Mouse (Mus musculus) neural tube, embryonic 13.5 days (tissue): ENCODE measurements around the gene Ubap2. TPM values are rescaled to one million over a fixed set of nuclear protein-coding genes. Genes with fewer than 3 reads are reported as not detected.

Experiments used
- ATAC-seq: fragments of 200-750 bp; cut with Nextera tagmentation; 2 replicates; pipeline ENCODE4 v1.8.0; 2017; ENCODE audit warnings: low read depth, mild to moderate bottlenecking, moderate TSS enrichment, moderate library complexity
- H3K27ac ChIP-seq: fragments of 300-500 bp; sonication (generic); replicated peaks from 2 replicates; pipeline ENCODE4 v1.5.1; 2015; ENCODE audit warnings: moderate library complexity, mild to moderate bottlenecking, inconsistent platforms
- H3K27me3 ChIP-seq: fragments of 300-500 bp; sonication (generic); 2 replicates; pipeline ENCODE4 v1.6.1; 2015; ENCODE audit warnings: mild to moderate bottlenecking, inconsistent platforms
- H3K36me3 ChIP-seq: fragments of 300-500 bp; sonication (generic); 2 replicates; pipeline ENCODE4 v1.6.1; 2015; ENCODE audit warnings: mild to moderate bottlenecking, inconsistent platforms
- H3K4me1 ChIP-seq: fragments of 300-500 bp; sonication (generic); replicated peaks from 2 replicates; pipeline ENCODE4 v1.6.1; 2015; ENCODE audit warnings: inconsistent platforms
- H3K4me2 ChIP-seq: fragments of 300-500 bp; sonication (generic); 2 replicates; pipeline ENCODE4 v1.6.1; 2015; ENCODE audit warnings: inconsistent platforms, mild to moderate bottlenecking, moderate library complexity
- H3K4me3 ChIP-seq: fragments of 300-500 bp; sonication (generic); 2 replicates; pipeline ENCODE4 v1.5.1; 2015; ENCODE audit warnings: mild to moderate bottlenecking, inconsistent platforms
- H3K9ac ChIP-seq: fragments of 300-500 bp; sonication (generic); 2 replicates; pipeline ENCODE4 v1.6.1; 2015; ENCODE audit warnings: moderate library complexity, mild to moderate bottlenecking, inconsistent platforms
- H3K9me3 ChIP-seq: fragments of 300-500 bp; sonication (generic); 2 replicates; pipeline ENCODE4 v1.6.1; 2016; ENCODE audit warnings: inconsistent platforms
- WGBS: fragments of 180-500 bp; shearing (Covaris S2); methylation state at CpG from one replicate; pipeline ENCODE4 v1.1.7; 2015; 5-methylcytosine and 5-hydroxymethylcytosine counted together
- polyA plus RNA-seq: library from polyadenylated mRNA; unstranded; fragments of >200 nt; fragmentation: Nextera tagmentation; extraction: Ambion mirVana; gene quantifications from 2 replicates; pipeline ENCODE4 v1.2.1, GENCODE M21; 2015

The Ubap2 gene
- polyA plus RNA-seq, 1 experiment from 2014 or later = 58.3 TPM

DNA sequence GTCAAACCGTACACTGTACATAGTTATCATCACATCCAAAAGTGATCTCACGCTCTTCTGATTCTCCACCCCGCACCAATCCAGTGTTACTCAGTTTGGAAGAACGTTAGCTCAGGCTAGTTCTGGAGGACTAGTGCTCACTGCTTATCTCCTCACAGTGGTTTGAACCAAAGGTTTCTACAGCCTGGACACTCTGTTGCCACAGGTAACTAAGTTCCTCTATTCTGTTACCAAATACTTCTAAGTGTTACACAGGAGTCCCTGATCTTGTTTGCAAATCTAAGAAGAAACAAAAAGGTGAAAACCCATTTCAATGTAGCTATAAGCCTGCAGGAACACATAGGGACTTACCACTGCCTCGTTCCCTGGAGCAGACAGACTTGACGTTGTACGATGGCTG, 21.0 kb upstream of the Ubap2 start:
- H3K4me2 ChIP-seq = no peak overlapping the region
- no peak overlapping the region for H3K9ac ChIP-seq
- no peaks in the 10 kb centered on the region for H3K9me3 ChIP-seq
- no peaks in the 10 kb centered on the region for H3K4me1 ChIP-seq
- H3K27me3 ChIP-seq = no peaks in the 10 kb centered on the region
- H3K4me3 ChIP-seq = no peak overlapping the region
- no peak for ATAC-seq
- H3K36me3 ChIP-seq = peaks cover 99% of the 10 kb centered on the region
- 95% methylated on average over 7 of the region's 7 CpGs for whole genome bisulfite sequencing
- H3K27ac ChIP-seq = no peak overlapping the region

DNA sequence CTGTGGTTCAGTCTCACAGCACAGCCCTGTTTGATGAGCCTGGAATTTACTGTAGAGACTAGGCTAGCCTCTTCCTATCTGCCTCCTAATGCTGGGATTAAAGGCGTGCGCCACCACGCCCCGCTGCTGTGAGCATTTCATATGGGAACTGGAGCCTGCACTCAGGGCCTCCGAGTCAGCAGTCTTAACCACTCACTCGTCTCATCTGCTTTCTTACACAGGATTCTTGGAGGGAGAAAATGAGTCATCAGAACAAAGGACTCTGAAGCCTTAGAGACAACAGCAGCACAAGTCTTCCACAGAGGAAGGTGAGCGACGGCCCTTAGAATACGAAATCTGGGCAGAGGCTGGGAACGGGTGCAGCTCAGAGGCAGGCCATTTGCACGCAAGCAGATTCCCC, 20.6 kb upstream of the Ubap2 start:
- whole genome bisulfite sequencing = 93% methylated on average over 11 of the region's 11 CpGs
- H3K9ac ChIP-seq = no peak overlapping the region
- H3K27ac ChIP-seq = no peak overlapping the region
- H3K4me2 ChIP-seq = no peak overlapping the region
- peaks cover 99% of the 10 kb centered on the region for H3K36me3 ChIP-seq
- no peaks in the 10 kb centered on the region for H3K27me3 ChIP-seq
- H3K9me3 ChIP-seq = no peaks in the 10 kb centered on the region
- H3K4me3 ChIP-seq = no peak overlapping the region
- ATAC-seq = no peak
- H3K4me1 ChIP-seq = no peaks in the 10 kb centered on the region

DNA sequence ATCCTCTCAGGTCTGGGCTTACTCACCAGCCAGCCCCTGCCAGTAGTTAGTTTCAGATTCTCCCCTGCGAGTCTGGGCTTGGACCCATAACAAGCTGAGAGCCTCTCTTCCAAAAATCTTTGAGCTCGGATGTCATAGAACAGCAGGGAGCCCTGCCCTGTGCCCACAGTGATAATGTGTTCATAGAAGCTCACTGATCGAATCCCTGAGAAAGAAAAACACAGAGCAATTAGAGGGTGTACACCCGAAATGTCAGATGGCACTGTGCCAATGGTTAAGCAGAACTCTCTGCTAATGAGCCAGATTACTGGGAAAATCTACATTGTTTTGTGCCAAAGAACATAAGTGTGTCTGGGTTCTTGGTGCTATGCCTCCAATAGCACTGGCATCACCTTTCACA, 19.0 kb upstream of the Ubap2 start:
- WGBS = 80% methylated on average over 4 of the region's 4 CpGs
- peaks cover 88% of the 10 kb centered on the region for H3K36me3 ChIP-seq
- no peak for ATAC-seq
- no peak overlapping the region for H3K4me3 ChIP-seq
- no peak overlapping the region for H3K9ac ChIP-seq
- no peaks in the 10 kb centered on the region; the same call in 1 of the 2 replicates for H3K4me1 ChIP-seq
- no peaks in the 10 kb centered on the region for H3K9me3 ChIP-seq
- H3K27ac ChIP-seq = no peak overlapping the region
- no peak overlapping the region for H3K4me2 ChIP-seq
- H3K27me3 ChIP-seq = no peaks in the 10 kb centered on the region

DNA sequence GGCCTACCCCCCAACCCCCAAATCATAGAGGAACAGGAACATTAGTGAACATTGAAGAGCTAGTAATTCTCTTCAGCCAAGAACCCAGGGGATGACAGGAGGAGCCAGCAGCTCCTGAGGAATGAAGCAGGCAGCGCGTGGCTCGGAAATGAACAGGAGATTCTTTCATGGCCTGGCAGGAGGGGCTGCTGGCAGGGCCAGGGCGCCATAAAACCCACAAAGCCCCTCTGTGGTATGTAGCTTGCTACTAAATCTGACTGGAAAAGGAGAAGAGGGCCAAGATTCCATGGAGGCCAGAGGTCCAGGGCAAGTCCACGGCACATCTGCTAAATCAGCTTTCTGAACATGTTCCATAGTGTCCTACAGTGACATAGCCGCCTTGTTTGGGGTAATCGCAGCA, 14.9 kb upstream of the Ubap2 start:
- Histone ChIP-seq H3K9ac (no peak overlapping the region), H3K4me2 (no peak overlapping the region), H3K27me3 (no peaks in the 10 kb centered on the region), H3K27ac (peak overlapping the region; percentile 30; the same call in 1 of the 2 replicates), H3K4me1 (no peaks in the 10 kb centered on the region; the same call in 1 of the 2 replicates), H3K36me3 (peaks cover 48% of the 10 kb centered on the region), H3K4me3 (no peak overlapping the region), H3K9me3 (no peaks in the 10 kb centered on the region)
- ATAC-seq = peak; percentile 19; the same call in 1 of the 2 replicates
- WGBS = 47% methylated on average over 7 of the region's 7 CpGs

GRCm38 (mm10) chr4:41286420-41286819, 11.5 kb upstream of the Ubap2 start:
- H3K27ac ChIP-seq = no peak overlapping the region
- peaks cover 15% of the 10 kb centered on the region for H3K36me3 ChIP-seq
- WGBS = 17% methylated on average over 3 of the region's 3 CpGs
- no peak overlapping the region for H3K9ac ChIP-seq
- no peak overlapping the region for H3K4me3 ChIP-seq
- H3K4me1 ChIP-seq = no peaks in the 10 kb centered on the region; the same call in 1 of the 2 replicates
- no peak overlapping the region for H3K4me2 ChIP-seq
- H3K27me3 ChIP-seq = no peaks in the 10 kb centered on the region
- H3K9me3 ChIP-seq = no peaks in the 10 kb centered on the region
- ATAC-seq = no peak

GRCm38 (mm10) chr4:41284087-41284486, 9.1 kb upstream of the Ubap2 start:
- Histone ChIP-seq H3K4me1 (no peaks in the 10 kb centered on the region), H3K4me3 (no peak overlapping the region), H3K27ac (no peak overlapping the region), H3K9me3 (no peaks in the 10 kb centered on the region), H3K9ac (no peak overlapping the region), H3K27me3 (no peaks in the 10 kb centered on the region), H3K36me3 (no peaks in the 10 kb centered on the region), H3K4me2 (no peak overlapping the region)
- 77% methylated on average over 2 of the region's 2 CpGs for WGBS
- no peak for ATAC-seq

- peak overlapping the region; percentile 62; the same call in 1 of the 2 replicates for H3K27ac ChIP-seq
- 0 out of 2 replicates have a peak, but pooled peaks cover 3% of the 10 kb centered on the region for H3K36me3 ChIP-seq
- ATAC-seq = no peak
- H3K4me1 ChIP-seq = peaks cover 33% of the 10 kb centered on the region
- H3K9me3 ChIP-seq = no peaks in the 10 kb centered on the region
- H3K4me3 ChIP-seq = peak overlapping the region; percentile 85
- 74% methylated on average over 5 of the region's 5 CpGs for WGBS
- H3K4me2 ChIP-seq = peak overlapping the region; percentile 68
- no peaks in the 10 kb centered on the region for H3K27me3 ChIP-seq
- H3K9ac ChIP-seq = peak overlapping the region; percentile 93
Observed at GRCm38 (mm10) chr4:41275927-41276326, 983 bp upstream of the Ubap2 start.

- ATAC-seq = peak; percentile 78
- Histone ChIP-seq H3K9ac (peak overlapping the region; percentile 93), H3K36me3 (0 out of 2 replicates have a peak, but pooled peaks cover 14% of the 10 kb centered on the region), H3K4me1 (peaks cover 33% of the 10 kb centered on the region), H3K27ac (peak overlapping the region; percentile 91), H3K9me3 (no peaks in the 10 kb centered on the region), H3K27me3 (no peaks in the 10 kb centered on the region), H3K4me2 (peak overlapping the region; percentile 88), H3K4me3 (peak overlapping the region; percentile 85)
- WGBS = 3% methylated on average over 18 of the region's 18 CpGs
Observed at GRCm38 (mm10) chr4:41274377-41274979, 466 bp downstream of the Ubap2 start.

- ATAC-seq = no peak
- no peak overlapping the region for H3K4me2 ChIP-seq
- H3K9ac ChIP-seq = no peak overlapping the region
Observed at GRCm38 (mm10) chr4:41268133-41268532, 6.8 kb downstream of the Ubap2 start.

DNA sequence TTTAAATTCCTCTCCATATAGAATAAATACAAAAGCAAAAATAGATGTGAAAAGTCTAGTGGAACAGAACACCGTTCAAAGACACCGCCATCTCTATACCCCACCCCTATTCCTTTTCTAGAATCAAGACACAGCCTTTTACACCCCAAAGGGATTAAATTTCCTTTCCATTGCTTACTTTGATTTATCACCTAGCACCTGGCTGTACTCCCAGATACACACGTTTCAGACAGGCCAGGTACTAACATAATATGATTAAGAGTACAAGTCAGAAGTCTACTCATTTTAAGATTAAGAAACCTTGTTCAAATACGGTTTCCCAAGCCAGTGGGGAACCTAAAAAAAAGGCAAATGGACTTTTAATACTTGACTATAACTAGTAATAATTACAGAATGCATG, 8.6 kb downstream of the Ubap2 start:
- Histone ChIP-seq H3K4me2 (no peak overlapping the region), H3K9ac (no peak overlapping the region), H3K27ac (no peak overlapping the region), H3K27me3 (no peaks in the 10 kb centered on the region), H3K4me3 (no peak overlapping the region), H3K9me3 (no peaks in the 10 kb centered on the region), H3K4me1 (no peaks in the 10 kb centered on the region), H3K36me3 (peaks cover 48% of the 10 kb centered on the region)
- no peak for ATAC-seq
- 78% methylated on average over 4 of the region's 4 CpGs for WGBS

More at GRCm38 (mm10) chr4:41268133-41268532, 6.8 kb downstream of the Ubap2 start:
- no peak overlapping the region for H3K4me3 ChIP-seq
- H3K27me3 ChIP-seq = no peaks in the 10 kb centered on the region
- peaks cover 34% of the 10 kb centered on the region for H3K36me3 ChIP-seq
- no peak overlapping the region for H3K27ac ChIP-seq
- peaks cover 12% of the 10 kb centered on the region for H3K4me1 ChIP-seq
- no peaks in the 10 kb centered on the region for H3K9me3 ChIP-seq

DNA sequence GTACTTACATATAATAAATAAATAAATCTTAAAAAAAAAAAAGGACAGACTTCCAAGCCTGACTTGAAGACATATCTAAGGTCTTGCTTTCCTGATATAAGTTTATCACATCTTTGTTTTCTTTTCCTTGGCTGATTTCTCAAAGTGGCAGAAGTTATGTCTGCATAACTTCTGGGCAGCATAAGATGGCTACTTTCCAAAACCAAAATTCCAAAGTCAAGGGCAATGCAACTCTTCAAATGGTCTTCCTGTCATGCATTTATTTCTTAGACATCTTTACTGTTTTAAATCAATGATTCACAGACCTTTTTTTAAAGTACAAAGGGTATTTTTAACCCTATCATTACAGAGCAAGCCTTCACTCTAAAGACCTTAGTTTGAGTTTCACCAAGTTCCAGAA, 14.3 kb downstream of the Ubap2 start:
- H3K27me3 ChIP-seq = no peaks in the 10 kb centered on the region
- no peaks in the 10 kb centered on the region for H3K9me3 ChIP-seq
- no peak overlapping the region for H3K9ac ChIP-seq
- no peak overlapping the region for H3K27ac ChIP-seq
- no peaks in the 10 kb centered on the region; the same call in 1 of the 2 replicates for H3K4me1 ChIP-seq
- no peak overlapping the region for H3K4me3 ChIP-seq
- ATAC-seq = no peak
- H3K4me2 ChIP-seq = no peak overlapping the region
- peaks cover 21% of the 10 kb centered on the region for H3K36me3 ChIP-seq

DNA sequence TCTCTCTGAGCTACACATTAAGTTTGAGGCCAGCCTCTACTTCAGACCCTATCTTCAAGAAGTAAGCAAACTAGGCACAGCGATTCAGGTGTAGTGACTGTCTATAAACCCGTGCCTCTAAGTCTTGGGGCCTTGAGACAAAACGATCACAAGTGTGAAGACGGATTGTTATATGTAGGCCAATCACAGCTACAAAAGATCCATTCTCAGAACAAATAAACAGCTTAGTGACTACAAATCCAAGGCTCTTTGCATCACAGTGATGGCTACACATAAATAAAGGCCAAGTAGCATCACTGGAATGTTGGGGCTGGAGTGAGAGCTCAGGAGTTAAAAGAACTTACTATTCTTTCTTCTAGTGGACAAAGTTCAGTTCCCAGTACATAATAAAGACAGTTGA, 15.9 kb downstream of the Ubap2 start:
- Histone ChIP-seq H3K4me2 (no peak overlapping the region), H3K4me3 (no peak overlapping the region), H3K36me3 (peaks cover 19% of the 10 kb centered on the region), H3K9me3 (no peaks in the 10 kb centered on the region), H3K27ac (no peak overlapping the region), H3K27me3 (no peaks in the 10 kb centered on the region), H3K9ac (no peak overlapping the region), H3K4me1 (no peaks in the 10 kb centered on the region; the same call in 1 of the 2 replicates)
- ATAC-seq = no peak
- WGBS = 89% methylated on average over 4 of the region's 4 CpGs

GRCm38 (mm10) chr4:41257752-41258151, 17.2 kb downstream of the Ubap2 start:
- no peak overlapping the region for H3K4me2 ChIP-seq
- no peaks in the 10 kb centered on the region; the same call in 1 of the 2 replicates for H3K4me1 ChIP-seq
- no peaks in the 10 kb centered on the region for H3K27me3 ChIP-seq
- no peak for ATAC-seq
- H3K27ac ChIP-seq = no peak overlapping the region
- WGBS = 96% methylated on average over 1 of the region's 1 CpGs
- H3K36me3 ChIP-seq = peaks cover 14% of the 10 kb centered on the region
- H3K4me3 ChIP-seq = no peak overlapping the region
- H3K9ac ChIP-seq = no peak overlapping the region
- no peaks in the 10 kb centered on the region for H3K9me3 ChIP-seq
